Mouse (Mus musculus) 416B (cell line): ENCODE measurements at regions not wholly inside any gene's neighbourhood (a gene's known extent, or its start where the extent isn't known, plus 50 kb on each side); places are given as distances from the start of the nearest gene placed in this dataset.

ENCODE experiments used
- DNase-seq: peaks from one replicate; pipeline ENCODE4 v3.0.0; 2011; ENCODE audit warnings: low read depth

DNA sequence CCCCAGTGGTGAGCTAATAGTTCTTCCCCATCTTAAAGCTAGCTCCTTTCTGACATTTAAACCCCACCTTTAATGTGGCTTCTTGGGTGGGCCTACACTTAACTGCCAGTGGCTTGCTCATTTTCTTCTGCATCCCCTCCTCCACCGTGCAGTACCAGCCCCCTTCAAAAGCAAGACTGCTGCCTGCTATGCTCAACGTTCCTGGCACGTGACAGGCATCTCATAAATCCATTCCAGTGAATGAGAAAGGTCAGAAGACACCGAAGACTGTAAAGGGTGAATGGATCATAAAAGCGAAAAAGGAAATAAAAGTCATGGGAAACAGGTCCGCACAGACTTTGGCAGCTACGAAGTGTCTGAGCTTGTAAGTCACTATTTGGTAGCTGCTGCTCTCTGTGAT lies 212.8 kb upstream of the Prok2 start:
- no peak for DNase-seq

DNA sequence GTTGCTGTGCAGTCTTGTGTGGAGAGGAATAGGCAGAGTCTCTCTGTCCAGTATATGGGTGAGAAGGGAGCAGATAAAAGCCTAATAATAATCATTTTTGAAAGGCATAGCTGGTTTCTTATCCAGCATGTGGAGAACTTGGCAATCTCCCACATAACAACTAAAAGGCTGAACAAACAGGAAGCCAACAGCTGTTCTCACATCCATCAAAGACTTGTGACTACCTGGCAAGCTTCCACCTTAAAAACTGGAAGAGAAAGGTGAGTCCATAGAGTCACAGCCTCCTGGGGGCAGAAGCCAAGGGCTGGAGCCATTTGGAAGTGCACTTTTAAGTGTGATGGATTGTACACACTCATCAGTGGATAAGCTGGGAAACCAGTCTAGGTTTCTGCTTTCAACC lies 210.5 kb upstream of the Prok2 start:
- DNase-seq = no peak

DNA sequence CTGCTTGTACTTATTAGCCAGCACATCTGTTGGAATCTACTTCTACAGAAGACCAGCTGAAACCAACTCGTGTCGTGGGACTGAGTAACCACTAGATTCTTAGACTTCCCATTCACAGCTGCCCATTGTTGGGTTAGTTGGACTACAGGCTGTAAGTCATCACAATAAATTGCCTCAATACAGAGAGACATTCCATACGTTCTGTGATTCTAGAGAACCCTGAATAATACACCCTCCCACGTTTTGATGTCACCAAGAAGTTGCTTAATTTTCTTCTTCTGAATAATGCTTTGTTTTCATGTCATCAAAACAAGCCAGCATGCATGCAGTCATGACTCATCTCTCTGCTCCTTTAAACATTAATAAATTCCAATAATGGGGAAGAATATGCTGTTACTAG lies 209.2 kb upstream of the Prok2 start:
- no peak for DNase-seq

DNA sequence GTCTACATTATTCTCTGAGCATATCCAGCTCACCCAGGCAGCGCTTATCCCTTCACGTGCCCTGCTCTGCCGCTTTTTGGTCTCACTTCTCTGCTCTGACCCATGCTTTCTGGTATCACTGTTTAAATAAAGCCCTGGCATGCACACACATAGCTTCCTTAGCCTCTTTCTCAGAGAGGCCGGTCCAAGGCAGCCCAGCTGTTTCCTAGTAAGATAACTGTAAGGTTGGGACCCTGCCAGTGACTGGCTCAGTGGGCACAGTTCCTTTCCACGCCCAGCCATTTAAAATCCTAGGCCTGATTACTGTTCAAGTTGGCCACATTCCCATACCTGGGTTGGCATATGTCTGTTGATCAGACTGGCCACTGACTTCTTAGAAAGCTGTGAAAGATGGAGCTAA lies 208.2 kb upstream of the Prok2 start:
- no peak for DNase-seq

DNA sequence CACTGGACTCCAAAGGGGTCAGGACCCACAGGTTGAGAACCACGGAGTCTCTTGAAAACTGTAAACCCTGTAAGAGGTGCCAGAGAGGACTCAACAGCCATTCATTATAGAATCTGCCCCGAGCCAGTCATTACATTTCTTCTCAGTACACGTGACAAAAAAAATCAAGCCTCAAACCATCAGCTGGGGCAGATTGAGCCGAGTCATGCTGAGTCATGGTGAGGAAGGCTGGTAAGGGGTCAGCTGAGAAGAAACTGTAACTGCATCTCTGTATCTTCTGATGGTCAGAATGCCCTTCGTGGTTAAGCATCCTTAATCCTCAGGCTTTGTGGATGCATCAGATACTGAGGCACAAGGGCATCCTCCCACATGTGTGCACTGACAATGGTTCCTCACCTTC lies 207.2 kb upstream of the Prok2 start:
- DNase-seq = peak; percentile 26

DNA sequence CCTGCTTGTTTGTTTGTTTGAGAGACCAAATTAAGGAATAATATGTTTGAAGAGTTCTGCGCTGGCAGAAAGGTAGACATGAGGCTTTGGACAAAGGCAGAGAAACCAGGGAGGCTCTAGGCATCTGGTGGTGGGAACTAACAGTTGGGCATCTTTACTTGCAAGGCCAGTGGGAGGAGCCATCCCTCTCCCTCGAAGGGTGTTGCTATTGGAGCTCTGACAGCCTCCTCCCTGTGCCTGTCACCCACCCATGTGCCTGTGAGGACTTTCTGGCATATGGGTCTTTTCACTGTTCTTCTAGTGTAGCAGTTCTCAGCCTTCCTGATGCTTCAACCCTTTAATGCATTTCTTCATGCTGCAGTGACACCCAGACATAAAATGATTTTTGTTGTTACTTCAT lies 206.7 kb upstream of the Prok2 start:
- no peak for DNase-seq

DNA sequence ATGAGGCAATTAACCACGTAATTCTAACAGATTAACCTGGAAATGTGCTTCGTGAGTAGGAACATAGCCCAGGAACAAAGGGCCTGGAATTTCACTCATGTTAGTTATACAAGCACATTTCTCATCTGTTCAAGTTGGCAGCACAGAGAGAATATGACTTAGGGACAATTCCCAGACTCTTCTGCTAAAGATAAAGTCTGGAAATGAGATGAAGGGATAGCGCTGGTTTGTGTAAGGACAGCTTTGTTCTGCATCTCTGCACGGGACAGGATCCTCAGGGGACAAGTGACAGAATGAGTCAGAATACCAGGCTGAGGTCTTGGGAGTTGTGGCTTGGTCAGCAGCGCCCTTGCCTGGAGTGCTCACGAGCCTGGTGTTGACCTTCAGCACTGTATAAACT lies 206.2 kb upstream of the Prok2 start:
- no peak for DNase-seq

DNA sequence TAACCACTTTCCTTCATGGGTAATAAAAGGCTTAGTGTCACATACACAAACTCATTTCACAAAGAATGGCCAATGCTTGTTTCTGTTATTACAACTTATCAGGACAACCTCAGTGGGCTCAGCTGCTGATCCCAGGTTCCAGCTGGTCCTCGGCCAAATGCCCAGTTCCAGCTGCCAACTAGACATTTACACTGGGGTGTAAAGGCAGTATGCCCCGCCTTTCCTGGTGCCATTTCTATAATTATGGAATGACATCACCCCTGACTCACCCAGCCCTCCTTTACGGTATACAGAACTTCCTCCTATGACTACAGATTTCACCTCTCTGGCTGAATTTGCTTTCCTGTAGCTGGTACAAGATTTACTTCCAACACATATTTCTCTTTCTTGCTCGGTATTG lies 205.4 kb upstream of the Prok2 start:
- DNase-seq = peak; percentile 48

DNA sequence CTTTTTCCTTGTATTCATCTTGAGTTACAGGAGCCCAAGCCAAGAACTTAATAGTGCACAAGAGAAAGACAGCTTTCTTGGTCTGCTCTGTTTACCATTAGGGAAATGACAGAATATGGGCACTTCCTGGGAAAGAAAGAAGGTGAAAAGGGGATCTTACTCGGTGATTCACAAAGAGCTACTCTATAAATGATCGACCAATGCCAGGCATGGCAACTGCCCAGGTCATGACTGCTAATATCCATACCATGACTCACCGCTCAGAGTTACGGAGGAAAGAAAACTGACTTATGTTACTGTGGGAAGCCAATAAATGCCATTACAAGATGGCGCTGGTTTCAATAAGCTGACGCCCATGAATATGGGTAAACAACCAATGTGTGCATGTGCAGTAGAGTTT lies 204.1 kb upstream of the Prok2 start:
- DNase-seq = no peak

DNA sequence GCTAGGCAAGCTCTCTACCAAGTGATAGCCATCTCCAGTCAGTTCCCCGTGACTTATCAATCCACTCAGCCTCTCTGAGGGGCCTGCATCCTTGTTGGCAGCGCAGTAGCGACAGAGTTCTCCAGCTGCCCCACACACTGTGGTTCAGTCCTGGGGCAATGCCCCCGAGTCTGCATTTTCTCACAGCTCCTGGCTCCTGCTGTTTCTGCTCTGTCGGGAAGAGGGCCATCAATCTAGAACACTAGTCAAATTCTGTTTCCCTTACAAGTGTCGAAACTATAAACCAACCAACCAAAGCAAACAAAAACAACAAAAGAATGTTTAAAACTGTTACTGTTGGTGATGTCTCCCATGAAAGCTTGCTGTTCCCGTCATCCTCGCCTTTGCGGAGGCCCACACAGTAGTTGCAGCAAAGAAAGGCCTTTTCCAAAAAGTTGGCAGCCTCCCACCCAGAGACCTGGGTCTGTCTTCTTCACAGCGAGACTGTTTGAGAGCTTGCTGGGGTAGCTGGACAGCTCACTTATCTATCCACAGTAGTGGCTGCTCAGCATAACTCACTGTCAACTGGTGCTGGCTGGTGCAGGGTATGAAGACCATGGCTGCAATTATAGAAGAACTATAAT lies 201.9 kb upstream of the Prok2 start:
- DNase-seq = no peak

DNA sequence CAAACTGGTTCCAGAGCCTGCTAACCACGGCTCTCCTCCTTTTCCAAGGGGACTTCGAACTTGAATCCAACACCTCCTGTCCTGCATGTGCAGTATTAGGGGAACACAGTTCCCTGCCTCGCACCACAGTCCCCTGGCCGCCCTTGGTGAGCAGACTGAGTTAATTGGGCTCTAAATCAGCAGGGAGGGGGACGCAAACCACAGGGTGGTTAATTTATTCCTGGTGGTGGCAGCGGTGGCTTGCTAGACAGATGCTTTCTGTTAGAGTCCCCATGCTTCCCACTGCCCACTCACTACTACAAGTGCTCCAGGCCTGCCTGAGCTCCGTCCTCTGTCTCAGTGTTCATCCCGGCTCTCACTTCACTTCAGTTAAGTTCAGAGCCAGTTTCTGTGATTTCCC lies 198.0 kb upstream of the Prok2 start:
- DNase-seq = no peak

DNA sequence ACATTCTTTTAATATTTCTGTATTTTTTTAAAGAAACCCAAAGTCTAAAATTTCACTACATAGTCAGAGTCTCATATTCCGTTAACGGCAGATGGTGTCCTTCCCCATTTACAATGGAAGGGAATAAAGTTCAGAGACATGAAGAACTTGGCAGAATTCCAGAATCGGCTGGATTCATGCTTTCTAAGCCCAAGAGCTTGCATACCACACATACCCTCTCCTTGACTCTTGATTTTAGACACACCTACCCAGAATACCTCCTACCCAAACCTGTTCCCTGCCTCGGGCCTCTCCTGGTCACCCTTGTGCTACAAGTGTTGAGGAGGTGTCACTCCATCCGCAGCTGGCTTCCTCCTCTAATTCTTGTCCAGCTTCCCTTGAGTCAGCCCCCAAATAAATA lies 195.8 kb upstream of the Prok2 start:
- DNase-seq = no peak

DNA sequence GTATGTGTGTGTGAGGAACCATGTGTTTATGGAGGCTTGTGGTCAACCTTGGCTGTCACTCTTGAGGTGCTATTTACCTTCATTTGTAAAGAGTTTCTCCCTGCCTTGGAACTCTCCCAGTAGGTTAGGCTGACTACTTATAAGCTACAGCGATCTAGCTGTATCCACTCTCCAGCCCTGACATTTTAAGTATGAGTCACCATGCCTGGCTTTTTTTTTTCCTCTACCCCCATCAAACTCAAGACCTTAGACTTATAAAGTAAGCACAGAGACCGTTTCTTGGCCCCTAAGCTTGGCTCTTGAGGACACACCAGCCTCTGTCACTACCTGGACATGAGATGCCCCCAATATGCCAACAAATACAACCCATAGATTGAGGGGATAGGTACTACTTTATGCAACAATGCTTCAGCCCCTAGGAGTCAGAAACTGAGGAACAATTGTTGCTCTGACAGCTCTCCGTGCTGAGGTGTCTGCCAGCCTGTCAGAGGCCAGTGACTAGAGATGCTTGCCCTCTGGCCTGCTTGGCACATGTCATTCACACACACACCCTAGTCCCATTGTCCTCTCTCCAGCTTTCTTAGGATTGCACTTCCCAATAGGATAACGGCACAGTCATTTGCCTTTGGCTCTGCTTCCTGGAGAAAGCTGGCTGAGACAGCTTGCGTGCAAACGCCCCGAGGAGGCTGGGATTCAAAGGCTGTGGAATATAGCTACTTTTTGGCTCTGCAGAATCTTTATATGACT lies 193.8 kb upstream of the Prok2 start:
- no peak for DNase-seq

DNA sequence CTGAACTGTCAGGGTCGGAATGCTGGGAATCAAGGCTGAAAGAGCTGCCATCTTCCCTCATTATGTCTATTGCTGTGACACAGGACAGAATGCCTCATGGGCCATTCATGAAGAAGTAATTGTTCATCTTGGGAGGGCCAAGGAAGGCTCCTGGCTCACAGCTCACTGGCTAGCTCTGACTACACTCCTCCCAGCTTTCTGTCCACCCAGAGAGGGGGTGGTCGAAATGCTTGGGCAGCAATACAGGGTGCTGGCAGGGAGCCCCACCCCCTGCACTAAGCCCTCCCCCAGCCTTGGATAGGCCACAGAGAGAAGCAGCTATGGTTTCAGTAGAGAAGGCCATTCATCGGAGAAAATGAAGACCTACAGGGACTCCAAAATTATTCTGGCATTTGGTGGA lies 192.2 kb upstream of the Prok2 start:
- no peak for DNase-seq

DNA sequence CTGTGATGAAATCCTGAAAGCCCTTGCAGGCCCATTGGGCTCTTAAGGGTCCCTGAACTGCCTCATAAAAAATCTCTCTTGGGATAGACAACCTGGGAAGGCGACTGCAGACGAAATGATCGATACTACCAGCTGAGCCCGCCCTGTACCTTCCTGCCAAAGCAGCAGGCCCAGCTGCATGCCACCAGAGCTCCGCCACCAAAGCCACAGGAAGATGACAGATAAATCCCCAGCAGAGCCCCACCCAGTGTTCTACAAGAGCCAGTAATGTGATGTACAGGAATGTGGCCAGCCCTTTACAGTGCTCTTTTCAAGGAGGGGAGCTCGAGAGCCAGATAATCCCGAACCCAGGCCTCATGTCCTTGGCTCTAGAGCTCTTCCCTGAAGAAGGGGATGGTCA lies 183.7 kb upstream of the Prok2 start:
- DNase-seq = peak; percentile 70

DNA sequence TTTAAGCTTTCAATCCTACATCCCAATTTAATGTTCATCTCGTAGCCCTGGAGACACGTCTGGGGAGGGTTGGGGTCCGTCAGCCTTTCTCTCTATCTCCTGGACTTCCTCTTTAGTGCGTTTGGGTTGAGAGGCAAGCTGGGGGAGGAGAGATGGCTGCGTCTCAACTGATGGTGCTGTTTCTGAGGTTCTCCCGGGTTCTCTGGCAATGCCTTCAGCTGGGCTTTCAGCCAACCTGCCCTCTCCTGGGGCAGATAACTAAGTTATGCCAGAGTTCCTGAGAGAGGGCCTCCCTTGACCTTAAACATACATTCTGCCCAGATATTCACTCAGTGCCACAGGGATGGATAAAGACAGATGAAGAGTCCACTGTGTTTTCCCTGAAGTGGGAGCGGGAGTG lies 183.3 kb upstream of the Prok2 start:
- DNase-seq = peak; percentile 15

DNA sequence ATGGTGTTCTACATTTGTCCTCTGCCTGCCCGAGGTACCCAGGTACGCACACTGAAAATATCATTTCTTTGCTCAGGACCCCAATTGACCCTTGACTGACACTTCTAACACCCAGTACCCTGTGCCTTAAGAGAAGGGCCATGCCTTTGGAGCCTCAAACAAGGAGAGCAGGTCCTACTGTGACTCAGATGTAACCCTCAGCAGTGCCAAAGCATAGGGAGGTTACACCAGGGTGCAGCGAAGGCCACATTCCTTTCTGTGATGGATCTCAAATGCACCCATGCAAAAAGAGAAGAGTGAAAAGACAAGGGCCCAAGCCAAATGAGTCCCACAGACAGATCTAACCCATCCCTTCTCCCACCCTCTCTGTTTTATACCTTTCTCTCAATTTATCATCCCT lies 181.9 kb upstream of the Prok2 start:
- DNase-seq = no peak

DNA sequence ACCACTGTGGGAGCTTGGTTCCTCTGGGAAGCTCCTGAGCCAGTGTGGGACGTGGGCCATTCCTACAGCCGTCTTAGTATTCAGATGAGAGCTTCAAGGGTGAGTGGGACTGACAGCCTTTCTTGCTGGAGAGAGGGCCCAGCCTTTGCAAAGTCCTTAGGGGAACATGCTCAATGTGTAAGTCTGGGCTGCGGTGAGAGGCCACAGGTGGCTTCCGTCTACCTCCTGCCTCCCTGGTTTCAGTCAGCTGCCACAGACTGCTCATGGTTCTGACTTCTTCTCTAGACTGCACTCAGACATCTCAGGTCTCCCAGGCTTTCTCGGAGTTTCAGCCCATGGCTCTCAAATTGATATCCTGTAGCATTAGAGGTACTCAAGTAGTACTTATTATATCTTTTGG lies 179.0 kb upstream of the Prok2 start:
- DNase-seq = no peak

DNA sequence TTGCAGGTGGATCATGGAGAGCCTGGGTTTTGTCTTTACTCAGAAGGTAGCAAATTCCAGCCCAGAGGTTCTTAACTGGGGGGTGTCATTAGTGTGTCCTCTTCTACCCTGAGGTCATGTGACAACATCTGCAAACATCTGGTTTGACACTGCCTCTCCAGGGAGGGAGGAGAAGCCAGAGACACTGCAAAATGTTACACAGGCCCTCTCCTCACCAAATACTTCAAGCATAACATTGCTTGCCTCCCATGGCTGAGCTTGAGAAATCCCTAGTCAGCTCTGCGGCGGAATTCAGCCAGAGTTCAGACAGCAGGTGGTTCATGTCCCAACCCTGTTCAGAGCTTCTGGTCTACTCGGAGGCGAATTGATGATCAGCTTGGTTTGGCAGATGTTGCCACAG lies 178.4 kb upstream of the Prok2 start:
- DNase-seq = no peak

DNA sequence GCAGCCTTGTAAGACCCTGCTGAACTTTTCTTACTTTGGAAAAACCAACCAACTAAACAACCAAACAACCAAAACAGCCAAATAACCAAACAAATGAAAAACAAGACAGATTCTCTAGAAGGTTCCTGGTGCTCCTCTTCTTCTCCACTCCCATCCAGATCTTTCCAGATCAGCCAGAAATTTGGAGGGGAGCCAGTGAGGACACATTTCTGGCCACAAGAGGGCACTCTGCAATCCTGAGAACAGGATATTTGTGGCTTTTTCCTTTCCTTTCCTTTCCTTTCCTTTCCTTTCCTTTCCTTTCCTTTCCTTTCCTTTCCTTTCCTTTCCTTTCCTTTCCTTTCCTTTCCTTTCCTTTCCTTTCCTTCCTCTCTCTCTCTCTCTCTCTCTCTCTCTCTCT lies 177.9 kb upstream of the Prok2 start:
- DNase-seq = peak; percentile 10

DNA sequence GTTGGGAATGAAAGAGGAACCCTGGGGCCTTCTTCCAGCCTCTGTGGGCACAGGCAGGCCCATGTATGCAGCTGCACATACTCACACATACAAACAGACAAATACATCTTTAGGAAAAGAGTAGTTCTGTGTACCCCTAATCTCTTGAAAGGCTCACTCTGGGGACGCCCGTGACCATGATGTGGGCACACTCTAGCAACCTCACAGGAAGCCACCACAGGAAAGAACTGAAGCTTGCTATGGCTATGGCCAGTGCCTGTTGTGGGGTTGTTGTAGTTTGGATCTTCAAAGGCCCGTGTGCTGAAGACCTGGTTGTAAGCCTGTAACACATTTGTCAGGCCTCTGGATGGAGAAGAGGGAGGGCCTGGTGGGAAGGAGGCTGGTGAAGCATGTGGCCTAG lies 175.4 kb upstream of the Prok2 start:
- peak; percentile 31 for DNase-seq

DNA sequence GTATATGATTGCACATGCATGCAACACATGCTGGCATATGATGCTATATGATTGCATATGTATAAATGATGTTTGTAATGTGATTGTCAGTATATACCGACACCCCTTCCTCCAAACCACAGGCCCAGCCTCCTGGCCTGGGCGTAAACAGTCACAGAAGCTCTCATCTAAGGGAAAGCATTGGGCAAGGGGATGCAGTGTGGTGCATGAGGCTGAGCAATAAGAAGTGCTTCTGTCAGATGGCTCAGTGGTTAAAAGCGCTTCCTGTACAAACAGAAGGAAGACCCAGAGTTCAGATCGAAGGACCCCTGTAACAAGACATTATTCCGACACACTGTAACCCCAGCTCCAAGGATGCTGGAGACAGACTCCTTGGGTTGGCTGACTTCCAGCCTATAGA lies 175.0 kb upstream of the Prok2 start:
- peak; percentile 5 for DNase-seq

DNA sequence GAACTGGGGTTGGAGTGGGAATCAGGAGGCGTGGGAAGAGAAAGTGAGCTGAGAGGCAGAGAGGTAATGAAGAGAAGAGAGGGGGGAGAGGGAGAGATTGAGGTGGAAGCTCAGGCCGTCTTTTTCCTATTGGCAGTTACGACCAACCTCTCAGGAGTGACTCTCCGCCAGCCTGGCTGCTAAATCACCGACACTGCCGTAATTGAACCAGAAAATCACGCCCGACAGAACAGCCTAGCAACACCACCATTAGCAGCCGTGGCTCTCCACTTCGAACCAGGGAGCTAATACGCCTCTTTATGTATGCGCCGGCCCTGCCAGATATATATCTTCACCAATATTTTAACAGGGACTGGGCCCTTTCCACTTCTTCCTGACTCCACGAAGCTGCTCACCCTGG lies 173.5 kb upstream of the Prok2 start:
- DNase-seq = no peak

DNA sequence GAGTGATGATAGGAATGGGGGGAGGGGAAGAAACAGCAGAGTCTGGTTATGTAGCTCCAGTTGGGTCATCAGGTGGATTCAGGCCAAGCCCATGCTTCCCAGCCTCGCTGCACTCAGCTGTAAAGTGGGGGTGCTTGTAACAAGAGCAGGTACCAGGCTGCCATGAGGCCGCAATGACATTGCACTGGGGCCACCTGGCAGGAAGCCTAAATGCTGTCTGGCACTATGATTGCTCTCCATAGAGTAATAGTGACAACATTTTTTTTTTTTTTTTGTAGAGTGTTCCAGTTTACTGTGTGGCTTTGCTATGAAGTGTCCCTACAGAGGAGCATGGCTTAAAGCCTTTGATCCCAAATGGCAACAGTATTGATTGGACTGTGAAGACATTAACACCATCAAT lies 171.9 kb upstream of the Prok2 start:
- no peak for DNase-seq
